Comparison of ENCODE assay signal across 26 mouse cellular contexts in the genomic region with DNA sequence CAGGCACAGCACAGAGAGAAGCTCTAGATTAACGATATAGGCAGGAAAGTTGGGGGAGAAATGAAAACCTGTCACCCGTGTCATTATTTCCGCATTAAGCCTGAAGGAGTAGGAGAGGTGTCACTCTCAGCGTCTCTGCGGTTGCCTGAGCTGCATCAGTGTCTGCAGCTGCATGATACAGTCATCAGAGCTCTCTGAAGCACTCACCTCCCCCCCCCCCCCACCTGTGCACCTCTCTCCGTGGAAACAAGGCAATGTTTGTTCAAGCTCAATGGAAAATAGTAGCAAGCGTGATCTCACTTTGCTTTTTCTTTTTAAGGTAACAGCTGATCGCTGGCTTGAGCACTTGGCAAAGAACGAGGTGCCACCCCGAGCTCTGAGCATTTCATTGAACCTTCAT. TPM values are rescaled to one million over a fixed set of nuclear protein-coding genes. Genes with fewer than 3 reads are reported as not detected.
DNase-seq lines count a peak whose midpoint lies in the region; ATAC-seq and TF ChIP-seq lines count a peak whose summit lies in the region.
"Had no signal": no experiment of that assay in that cellular context is flagged by ENCODE, and none has a peak within 500 bp of the region (broad histone marks: within the 10 kb centered on the region; RNA-seq: fewer than 3 reads in every experiment).

No protein-coding gene starts in this region.

- TF ChIP-seq CTCF in brain, embryonic 14.5 days (IDR thresholded peaks at IDR 0.05; ENCODE audit: borderline replicate concordance, extremely low read depth, insufficient read depth, insufficient read length), result no peak
- no peak for TF ChIP-seq CTCF in stomach, postnatal 0 days (IDR thresholded peaks at IDR 0.05; ENCODE audit: low read depth)

- no peak overlapping the region for H3K9ac ChIP-seq in midbrain, embryonic 15.5 days
- H3K9ac ChIP-seq in midbrain, embryonic 16.5 days (ENCODE audit: low read depth, low read length), result no peak overlapping the region
- no peak overlapping the region for H3K9ac ChIP-seq in stomach, postnatal 0 days (ENCODE audit: low read length)
- H3K9ac ChIP-seq: embryonic facial prominence, embryonic 15.5 days; heart, embryonic 13.5 days; hindbrain, embryonic 15.5 days; limb, embryonic 13.5 days; liver, embryonic 13.5 days; lung, embryonic 15.5 days; neural tube, embryonic 12.5 days had no signal

- TF ChIP-seq EP300 in stomach, postnatal 0 days (optimal IDR thresholded peaks at IDR 0.05), result no peak

- H3K4me3 ChIP-seq in midbrain, embryonic 15.5 days, result no peak overlapping the region
- H3K4me3 ChIP-seq in midbrain, embryonic 16.5 days (ENCODE audit: low read depth, low read length), result no peak overlapping the region
- H3K4me3 ChIP-seq in stomach, postnatal 0 days (ENCODE audit: low read depth, low read length), result no peak overlapping the region
- H3K4me3 ChIP-seq: embryonic facial prominence, embryonic 15.5 days; gastrocnemius, adult 2 months; heart, embryonic 13.5 days; hindbrain, embryonic 15.5 days; limb, embryonic 13.5 days; liver, embryonic 13.5 days; lung, embryonic 15.5 days; midbrain, embryonic 10.5 days; neural tube, embryonic 12.5 days had no signal

- peak; percentile 45 for DNase-seq in heart, adult 11 months
- DNase-seq in heart, postnatal 36 days, result no peak
- peak; percentile 37 for DNase-seq in brain, embryonic 14.5 days (ENCODE audit: low read depth)
- DNase-seq in stomach, postnatal 0 days (ENCODE audit: low spot score), result peak; percentile 26
- no peak for DNase-seq in cerebellum, postnatal 14 days
- DNase-seq in cerebellum, postnatal 4 days (ENCODE audit: low spot score in 2 of 2), result no peak
- DNase-seq: cerebellum, adult 9-11 months; gastrocnemius, adult 2 months; heart, adult 18-20 months; kidney, adult 18-20 months; liver, embryonic 13.5 days; right cerebral cortex, adult 18-20 months; thymus, postnatal 36 days had no signal

- intact Hi-C loops in heart, postnatal 36 days (cut with DNase I), result no loop called here

- no peaks in the 10 kb centered on the region for H3K9me3 ChIP-seq in midbrain, embryonic 15.5 days
- H3K9me3 ChIP-seq in midbrain, embryonic 16.5 days (replicated peaks; ENCODE audit: control insufficient read depth, low read length, poor library complexity, severe bottlenecking), result no peaks in the 10 kb centered on the region
- H3K9me3 ChIP-seq in stomach, postnatal 0 days (ENCODE audit: control insufficient read depth, low read length), result no peaks in the 10 kb centered on the region
- H3K9me3 ChIP-seq: embryonic facial prominence, embryonic 15.5 days; G1E; heart, embryonic 13.5 days; hindbrain, embryonic 15.5 days; limb, embryonic 13.5 days; liver, embryonic 13.5 days; lung, embryonic 15.5 days; midbrain, embryonic 10.5 days; neural tube, embryonic 12.5 days had no signal

- no peak overlapping the region for H3K4me2 ChIP-seq in midbrain, embryonic 15.5 days
- no peak overlapping the region for H3K4me2 ChIP-seq in midbrain, embryonic 16.5 days (ENCODE audit: low read length)
- no peak overlapping the region for H3K4me2 ChIP-seq in stomach, postnatal 0 days (replicated peaks; ENCODE audit: low read depth)
- H3K4me2 ChIP-seq: embryonic facial prominence, embryonic 15.5 days; heart, embryonic 13.5 days; hindbrain, embryonic 15.5 days; limb, embryonic 13.5 days; liver, embryonic 13.5 days; lung, embryonic 15.5 days; neural tube, embryonic 12.5 days had no signal

- peak; percentile 58; the same call in 1 of the 2 replicates for ATAC-seq in midbrain, embryonic 15.5 days (replicated peaks)
- ATAC-seq in midbrain, embryonic 16.5 days, result no peak
- no peak for ATAC-seq in stomach, postnatal 0 days (ENCODE audit: low FRiP score, low TSS enrichment)

- H3K36me3 ChIP-seq in midbrain, embryonic 15.5 days (replicated peaks), result no peaks in the 10 kb centered on the region
- H3K36me3 ChIP-seq in midbrain, embryonic 16.5 days (ENCODE audit: control insufficient read depth, insufficient read depth, low read length), result no peaks in the 10 kb centered on the region
- no peaks in the 10 kb centered on the region for H3K36me3 ChIP-seq in stomach, postnatal 0 days (ENCODE audit: control insufficient read depth, insufficient read depth, low read length)
- H3K36me3 ChIP-seq: embryonic facial prominence, embryonic 15.5 days; G1E; heart, embryonic 13.5 days; hindbrain, embryonic 15.5 days; limb, embryonic 13.5 days; liver, embryonic 13.5 days; lung, embryonic 15.5 days; midbrain, embryonic 10.5 days; neural tube, embryonic 12.5 days had no signal

- no peak overlapping the region for H3K27ac ChIP-seq in midbrain, embryonic 15.5 days
- H3K27ac ChIP-seq in midbrain, embryonic 16.5 days (ENCODE audit: low read length), result no peak overlapping the region
- H3K27ac ChIP-seq in stomach, postnatal 0 days (replicated peaks), result no peak overlapping the region
- H3K27ac ChIP-seq: embryonic facial prominence, embryonic 15.5 days; gastrocnemius, adult 2 months; heart, embryonic 13.5 days; hindbrain, embryonic 15.5 days; limb, embryonic 13.5 days; liver, embryonic 13.5 days; lung, embryonic 15.5 days; macrophage; midbrain, embryonic 10.5 days; neural tube, embryonic 12.5 days had no signal

- H3K4me1 ChIP-seq in midbrain, embryonic 15.5 days, result no peaks in the 10 kb centered on the region
- H3K4me1 ChIP-seq in midbrain, embryonic 16.5 days (ENCODE audit: control insufficient read depth, insufficient read depth, low read length), result no peaks in the 10 kb centered on the region
- no peaks in the 10 kb centered on the region for H3K4me1 ChIP-seq in stomach, postnatal 0 days (replicated peaks; ENCODE audit: control insufficient read depth, insufficient read depth)
- H3K4me1 ChIP-seq: embryonic facial prominence, embryonic 15.5 days; hindbrain, embryonic 15.5 days; liver, embryonic 13.5 days; midbrain, embryonic 10.5 days; neural tube, embryonic 12.5 days had no signal

- no peak for TF ChIP-seq POLR2A in brain, embryonic 14.5 days (IDR thresholded peaks at IDR 0.05; ENCODE audit: borderline replicate concordance, extremely low read depth, insufficient read depth, insufficient read length, poor library complexity, severe bottlenecking)

- no peaks in the 10 kb centered on the region for H3K27me3 ChIP-seq in midbrain, embryonic 15.5 days (replicated peaks)
- no peaks in the 10 kb centered on the region for H3K27me3 ChIP-seq in midbrain, embryonic 16.5 days (ENCODE audit: control insufficient read depth, insufficient read depth, low read depth, low read length)
- no peaks in the 10 kb centered on the region for H3K27me3 ChIP-seq in stomach, postnatal 0 days (ENCODE audit: control insufficient read depth, insufficient read depth, low read length)
- H3K27me3 ChIP-seq: embryonic facial prominence, embryonic 15.5 days; heart, embryonic 13.5 days; hindbrain, embryonic 15.5 days; limb, embryonic 13.5 days; liver, embryonic 13.5 days; lung, embryonic 15.5 days; neural tube, embryonic 12.5 days had no signal

- WGBS in midbrain, embryonic 15.5 days, result 65% methylated on average over 10 of the region's 10 CpGs
- WGBS in midbrain, embryonic 16.5 days, result 57% methylated on average over 10 of the region's 10 CpGs
- WGBS in stomach, postnatal 0 days, result 44% methylated on average over 10 of the region's 10 CpGs

RNA-seq across cellular contexts. Expression of gene Gpr88, which starts 53.2 kb away (rescaled TPM):
- under 1 TPM; 0.14 TPM for total RNA-seq in heart, postnatal 36 days (2021)
- polyA plus RNA-seq in midbrain, embryonic 15.5 days (2015; fragmentation: Nextera tagmentation; extraction: Ambion mirVana), result 3.0 and 3.2 TPM in 2 replicates
- 2.6 and 2.7 TPM in 2 replicates for polyA plus RNA-seq in midbrain, embryonic 16.5 days (2015; fragmentation: Nextera tagmentation; extraction: Ambion mirVana)
- 7.9 and 10.2 TPM in 2 replicates for polyA plus RNA-seq in brain, embryonic 14.5 days (2012; rRNA removed)
- 1.1 and 1.4 TPM in 2 replicates for polyA plus RNA-seq in stomach, postnatal 0 days (2015; fragmentation: Nextera tagmentation; extraction: Ambion mirVana)
- total RNA-seq: gastrocnemius, adult 2 months; monocyte, adult 5-6 weeks had no signal
- polyA plus RNA-seq: C2C12; G1E; macrophage; midbrain, embryonic 10.5 days had no signal

Comparison
In these comparisons a context has a peak if more than half of its experiments do, and no peak if none do; other contexts are left out.
1. DNase-seq: peak in heart, adult 11 months (single experiment), brain, embryonic 14.5 days (single experiment) and stomach, postnatal 0 days (single experiment); none in heart, postnatal 36 days (0 of 2), cerebellum, postnatal 14 days (0 of 2) and cerebellum, postnatal 4 days (0 of 2).